Mouse (Mus musculus): ENCODE data around the gene Mob2. TPM values are rescaled to one million over a fixed set of nuclear protein-coding genes. Genes with fewer than 3 reads are reported as not detected.

Mob2 gene
- polyA plus RNA-seq, 1 experiment from 2014 or later, result 52.9 TPM

- Histone ChIP-seq H3K4me3 (ENCODE audit: low read depth, low read length) (no peak overlapping the region), H3K9me3 (ENCODE audit: control insufficient read depth, low read length) (no peaks in the 10 kb centered on the region), H3K4me2 (ENCODE audit: low read depth, low read length, severe bottlenecking) (no peak overlapping the region), H3K27me3 (ENCODE audit: control insufficient read depth, insufficient read depth, low read length) (no peaks in the 10 kb centered on the region), H3K9ac (ENCODE audit: low read length) (no peak overlapping the region), H3K4me1 (replicated peaks; ENCODE audit: control insufficient read depth, insufficient read depth, low read length) (no peaks in the 10 kb centered on the region), H3K27ac (ENCODE audit: low read depth, low read length) (no peak overlapping the region), H3K36me3 (ENCODE audit: control insufficient read depth, insufficient read depth, low read length) (peaks cover 7% of the 10 kb centered on the region; the same call in 1 of the 2 replicates)
- WGBS, result 92% methylated on average over 7 of the region's 7 CpGs
- ATAC-seq (replicated peaks; ENCODE audit: low FRiP score), result no peak; the same call in 1 of the 2 replicates
- no peak for DNase-seq (ENCODE audit: low spot score)
Observed at GRCm38 (mm10) chr7:141988314-141988806, 72.5 kb downstream of the Mob2 start.

DNA sequence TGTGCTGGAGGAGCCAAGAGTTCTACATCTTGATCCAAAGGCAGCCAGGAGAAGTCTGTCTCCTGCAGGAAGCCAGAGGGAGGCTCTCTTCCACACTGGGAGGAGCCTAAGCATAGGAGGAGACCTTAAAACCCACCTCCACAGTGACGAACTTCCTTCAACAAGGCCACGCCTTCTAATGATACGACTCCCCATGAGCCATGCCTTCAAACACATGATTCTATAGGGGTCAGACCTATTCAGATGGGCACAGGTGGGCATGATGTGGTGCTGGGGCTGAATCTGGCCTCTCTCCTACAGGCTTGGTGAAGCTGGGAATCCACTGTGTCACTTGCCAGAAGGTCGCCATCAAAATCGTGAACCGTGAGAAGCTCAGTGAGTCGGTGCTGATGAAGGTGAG lies 79.6 kb downstream of the Mob2 start:
- Histone ChIP-seq H3K27me3 (ENCODE audit: control insufficient read depth, insufficient read depth, low read length) (no peaks in the 10 kb centered on the region), H3K36me3 (ENCODE audit: control insufficient read depth, insufficient read depth, low read length) (peaks cover 4% of the 10 kb centered on the region; the same call in 1 of the 2 replicates), H3K4me2 (ENCODE audit: low read depth, low read length, severe bottlenecking) (no peak overlapping the region), H3K4me3 (ENCODE audit: low read depth, low read length) (no peak overlapping the region), H3K27ac (ENCODE audit: low read depth, low read length) (no peak overlapping the region), H3K4me1 (replicated peaks; ENCODE audit: control insufficient read depth, insufficient read depth, low read length) (no peaks in the 10 kb centered on the region; the same call in 1 of the 2 replicates), H3K9me3 (ENCODE audit: control insufficient read depth, low read length) (no peaks in the 10 kb centered on the region), H3K9ac (ENCODE audit: low read length) (no peak overlapping the region)
- ATAC-seq (replicated peaks; ENCODE audit: low FRiP score), result no peak
- no peak for DNase-seq (ENCODE audit: low spot score)
- 96% methylated on average over 7 of the region's 7 CpGs for WGBS

- no peaks in the 10 kb centered on the region for H3K36me3 ChIP-seq (ENCODE audit: control insufficient read depth, insufficient read depth, low read length)
- H3K4me1 ChIP-seq (replicated peaks; ENCODE audit: control insufficient read depth, insufficient read depth, low read length), result no peaks in the 10 kb centered on the region; the same call in 1 of the 2 replicates
- H3K27me3 ChIP-seq (ENCODE audit: control insufficient read depth, insufficient read depth, low read length), result no peaks in the 10 kb centered on the region
- DNase-seq (ENCODE audit: low spot score) (no peak), ATAC-seq (replicated peaks; ENCODE audit: low FRiP score) (no peak)
- H3K4me3 ChIP-seq (ENCODE audit: low read depth, low read length), result no peak overlapping the region
- no peak overlapping the region for H3K9ac ChIP-seq (ENCODE audit: low read length)
- H3K27ac ChIP-seq (ENCODE audit: low read depth, low read length), result no peak overlapping the region
- H3K4me2 ChIP-seq (ENCODE audit: low read depth, low read length, severe bottlenecking), result no peak overlapping the region
- 94% methylated on average over 4 of the region's 4 CpGs for WGBS
- H3K9me3 ChIP-seq (ENCODE audit: control insufficient read depth, low read length), result no peaks in the 10 kb centered on the region
Observed at GRCm38 (mm10) chr7:141979247-141979646, 81.6 kb downstream of the Mob2 start.

GRCm38 (mm10) chr7:141978003-141978402 lies 82.9 kb downstream of the Mob2 start:
- H3K4me3 ChIP-seq (ENCODE audit: low read depth, low read length), result no peak overlapping the region
- H3K27me3 ChIP-seq (ENCODE audit: control insufficient read depth, insufficient read depth, low read length), result no peaks in the 10 kb centered on the region
- no peaks in the 10 kb centered on the region for H3K9me3 ChIP-seq (ENCODE audit: control insufficient read depth, low read length)
- DNase-seq (ENCODE audit: low spot score) (no peak), ATAC-seq (replicated peaks; ENCODE audit: low FRiP score) (no peak)
- no peak overlapping the region for H3K9ac ChIP-seq (ENCODE audit: low read length)
- 81% methylated on average over 6 of the region's 6 CpGs for WGBS
- no peaks in the 10 kb centered on the region; the same call in 1 of the 2 replicates for H3K4me1 ChIP-seq (replicated peaks; ENCODE audit: control insufficient read depth, insufficient read depth, low read length)
- H3K36me3 ChIP-seq (ENCODE audit: control insufficient read depth, insufficient read depth, low read length), result no peaks in the 10 kb centered on the region
- no peak overlapping the region for H3K27ac ChIP-seq (ENCODE audit: low read depth, low read length)
- H3K4me2 ChIP-seq (ENCODE audit: low read depth, low read length, severe bottlenecking), result no peak overlapping the region

GRCm38 (mm10) chr7:141972831-141973619 lies 87.8 kb downstream of the Mob2 start:
- H3K27ac ChIP-seq (ENCODE audit: low read depth, low read length), result no peak overlapping the region
- no peak overlapping the region for H3K4me2 ChIP-seq (ENCODE audit: low read depth, low read length, severe bottlenecking)
- no peak overlapping the region for H3K4me3 ChIP-seq (ENCODE audit: low read depth, low read length)
- H3K36me3 ChIP-seq (ENCODE audit: control insufficient read depth, insufficient read depth, low read length), result no peaks in the 10 kb centered on the region
- H3K27me3 ChIP-seq (ENCODE audit: control insufficient read depth, insufficient read depth, low read length), result no peaks in the 10 kb centered on the region
- no peak; the same call in 1 of the 2 replicates for ATAC-seq (replicated peaks; ENCODE audit: low FRiP score)
- H3K9me3 ChIP-seq (ENCODE audit: control insufficient read depth, low read length), result no peaks in the 10 kb centered on the region
- peak; percentile 73 for DNase-seq (ENCODE audit: low spot score)
- no peak overlapping the region for H3K9ac ChIP-seq (ENCODE audit: low read length)
- 47% methylated on average over 7 of the region's 7 CpGs for WGBS
- H3K4me1 ChIP-seq (replicated peaks; ENCODE audit: control insufficient read depth, insufficient read depth, low read length), result peaks cover 9% of the 10 kb centered on the region; the same call in 1 of the 2 replicates

- Histone ChIP-seq H3K36me3 (ENCODE audit: control insufficient read depth, insufficient read depth, low read length) (no peaks in the 10 kb centered on the region; the same call in 1 of the 2 replicates), H3K9ac (ENCODE audit: low read length) (no peak overlapping the region), H3K4me2 (ENCODE audit: low read depth, low read length, severe bottlenecking) (no peak overlapping the region), H3K4me3 (ENCODE audit: low read depth, low read length) (no peak overlapping the region), H3K27me3 (ENCODE audit: control insufficient read depth, insufficient read depth, low read length) (no peaks in the 10 kb centered on the region), H3K4me1 (replicated peaks; ENCODE audit: control insufficient read depth, insufficient read depth, low read length) (peaks cover 9% of the 10 kb centered on the region; the same call in 1 of the 2 replicates), H3K27ac (ENCODE audit: low read depth, low read length) (no peak overlapping the region), H3K9me3 (ENCODE audit: control insufficient read depth, low read length) (no peaks in the 10 kb centered on the region)
- DNase-seq (ENCODE audit: low spot score) (no peak), ATAC-seq (replicated peaks; ENCODE audit: low FRiP score) (no peak)
- WGBS, result 89% methylated on average over 2 of the region's 2 CpGs
Observed at GRCm38 (mm10) chr7:141966281-141966680, 94.6 kb downstream of the Mob2 start.

DNA sequence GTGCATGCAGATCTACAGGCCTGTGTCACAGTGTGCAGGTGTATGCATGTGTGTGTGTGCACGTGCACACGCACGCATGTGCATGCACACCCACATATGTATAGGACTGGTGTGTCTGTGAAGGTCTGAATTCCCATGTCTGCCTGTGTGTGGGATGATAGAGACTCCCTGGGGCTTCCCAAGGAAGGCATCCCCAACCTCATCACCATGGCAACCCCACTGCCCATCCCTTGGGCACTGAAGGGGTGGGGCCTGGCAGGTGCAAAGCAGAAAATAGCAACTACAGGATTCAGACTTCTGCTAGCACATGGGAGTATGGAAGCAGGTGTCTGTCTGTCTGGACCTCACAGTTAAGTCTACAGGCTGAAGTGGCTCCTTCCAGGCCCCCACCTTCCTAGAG lies 98.3 kb downstream of the Mob2 start:
- no peak overlapping the region for H3K4me2 ChIP-seq (ENCODE audit: low read depth, low read length, severe bottlenecking)
- DNase-seq (ENCODE audit: low spot score) (no peak), ATAC-seq (replicated peaks; ENCODE audit: low FRiP score) (no peak)
- no peak overlapping the region for H3K9ac ChIP-seq (ENCODE audit: low read length)
- no peak overlapping the region for H3K27ac ChIP-seq (ENCODE audit: low read depth, low read length)
- no peaks in the 10 kb centered on the region for H3K27me3 ChIP-seq (ENCODE audit: control insufficient read depth, insufficient read depth, low read length)
- H3K36me3 ChIP-seq (ENCODE audit: control insufficient read depth, insufficient read depth, low read length), result no peaks in the 10 kb centered on the region; the same call in 1 of the 2 replicates
- WGBS, result 95% methylated on average over 3 of the region's 3 CpGs
- 0 out of 2 replicates have a peak, but pooled peaks cover 2% of the 10 kb centered on the region for H3K4me1 ChIP-seq (replicated peaks; ENCODE audit: control insufficient read depth, insufficient read depth, low read length)
- no peaks in the 10 kb centered on the region for H3K9me3 ChIP-seq (ENCODE audit: control insufficient read depth, low read length)
- H3K4me3 ChIP-seq (ENCODE audit: low read depth, low read length), result no peak overlapping the region

GRCm38 (mm10) chr7:141961491-141961890 lies 99.4 kb downstream of the Mob2 start:
- Histone ChIP-seq H3K4me2 (ENCODE audit: low read depth, low read length, severe bottlenecking) (no peak overlapping the region), H3K4me3 (ENCODE audit: low read depth, low read length) (no peak overlapping the region), H3K4me1 (replicated peaks; ENCODE audit: control insufficient read depth, insufficient read depth, low read length) (0 out of 2 replicates have a peak, but pooled peaks cover 3% of the 10 kb centered on the region), H3K27ac (ENCODE audit: low read depth, low read length) (no peak overlapping the region), H3K27me3 (ENCODE audit: control insufficient read depth, insufficient read depth, low read length) (no peaks in the 10 kb centered on the region), H3K9me3 (ENCODE audit: control insufficient read depth, low read length) (no peaks in the 10 kb centered on the region), H3K9ac (ENCODE audit: low read length) (no peak overlapping the region), H3K36me3 (ENCODE audit: control insufficient read depth, insufficient read depth, low read length) (no peaks in the 10 kb centered on the region; the same call in 1 of the 2 replicates)
- no peak for ATAC-seq (replicated peaks; ENCODE audit: low FRiP score)
- 83% methylated on average over 3 of the region's 3 CpGs for WGBS
- no peak for DNase-seq (ENCODE audit: low spot score)

All from forebrain, embryonic 11.5 days (tissue).